Mouse (Mus musculus): ENCODE measurements around the gene Itpr2.

Itpr2 gene

GRCm38 (mm10) chr6:146390159-146390558, 111.9 kb downstream of the Itpr2 start:
- in situ Hi-C loops (cut with MboI; ENCODE audit: unreplicated experiment in 2 of 2): no loop called here

GRCm38 (mm10) chr6:146388010-146388409, 114.0 kb downstream of the Itpr2 start:
- in situ Hi-C loops (cut with MboI; ENCODE audit: unreplicated experiment in 2 of 2): loop anchor here in 1 of 2 experiments (10.0 kb wide), 1 partner anchor 607 kb away; no protein-coding TSS in a partner anchor

- in situ Hi-C loops (cut with MboI; ENCODE audit: unreplicated experiment in 2 of 2): loop anchor here in 1 of 2 experiments (10.0 kb wide), 1 partner anchor 608 kb away; no protein-coding TSS in a partner anchor
Measured at GRCm38 (mm10) chr6:146387039-146387713, 114.8 kb downstream of the Itpr2 start.

GRCm38 (mm10) chr6:146379263-146379662, 122.8 kb downstream of the Itpr2 start:
- in situ Hi-C loops (cut with MboI; ENCODE audit: unreplicated experiment in 2 of 2): no loop called here

- in situ Hi-C loops (cut with MboI; ENCODE audit: unreplicated experiment in 2 of 2): loop anchor here in 1 of 2 experiments (25.0 kb wide), 1 partner anchor 1816 kb away; no protein-coding TSS in a partner anchor
Measured at GRCm38 (mm10) chr6:146371511-146371910, 130.5 kb downstream of the Itpr2 start.

GRCm38 (mm10) chr6:146366180-146366579, 135.8 kb downstream of the Itpr2 start:
- in situ Hi-C loops (cut with MboI; ENCODE audit: unreplicated experiment in 2 of 2): loop anchor here in 1 of 2 experiments (25.0 kb wide), 1 partner anchor 1821 kb away; no protein-coding TSS in a partner anchor

- in situ Hi-C loops (cut with MboI; ENCODE audit: unreplicated experiment in 2 of 2): loop anchor here in 1 of 2 experiments (25.0 kb wide), 1 partner anchor 1829 kb away; no protein-coding TSS in a partner anchor
Measured at GRCm38 (mm10) chr6:146357911-146358310, 144.1 kb downstream of the Itpr2 start.

- in situ Hi-C loops (cut with MboI; ENCODE audit: unreplicated experiment in 2 of 2): loop anchor here in 1 of 2 experiments (25.0 kb wide), 1 partner anchor 1835 kb away; no protein-coding TSS in a partner anchor
Measured at GRCm38 (mm10) chr6:146352258-146352805, 149.7 kb downstream of the Itpr2 start.

- in situ Hi-C loops (cut with MboI; ENCODE audit: unreplicated experiment in 2 of 2): loop anchor here in 1 of 2 experiments (25.0 kb wide), 1 partner anchor 1835 kb away; no protein-coding TSS in a partner anchor
Measured at GRCm38 (mm10) chr6:146351816-146352215, 150.2 kb downstream of the Itpr2 start.

GRCm38 (mm10) chr6:146347568-146347967, 154.5 kb downstream of the Itpr2 start:
- in situ Hi-C loops (cut with MboI; ENCODE audit: unreplicated experiment in 2 of 2): loop anchor here (5.0 to 25.0 kb wide), 3 partner anchors 515 to 1840 kb away; no protein-coding TSS in a partner anchor

GRCm38 (mm10) chr6:146346545-146347195, 155.4 kb downstream of the Itpr2 start:
- in situ Hi-C loops (cut with MboI; ENCODE audit: unreplicated experiment in 2 of 2): loop anchor here (5.0 to 25.0 kb wide), 3 partner anchors 514 to 1841 kb away; no protein-coding TSS in a partner anchor

- in situ Hi-C loops (cut with MboI; ENCODE audit: unreplicated experiment in 2 of 2): loop anchor here (5.0 to 25.0 kb wide), 3 partner anchors 512 to 1843 kb away; no protein-coding TSS in a partner anchor
Measured at GRCm38 (mm10) chr6:146344732-146345131, 157.3 kb downstream of the Itpr2 start.

GRCm38 (mm10) chr6:146343671-146344384, 158.2 kb downstream of the Itpr2 start:
- in situ Hi-C loops (cut with MboI; ENCODE audit: unreplicated experiment in 2 of 2): loop anchor here in 1 of 2 experiments (25.0 kb wide), 1 partner anchor 1843 kb away; no protein-coding TSS in a partner anchor

- in situ Hi-C loops (cut with MboI; ENCODE audit: unreplicated experiment in 2 of 2): loop anchor here in 1 of 2 experiments (25.0 kb wide), 1 partner anchor 1844 kb away; no protein-coding TSS in a partner anchor
Measured at GRCm38 (mm10) chr6:146342995-146343394, 159.0 kb downstream of the Itpr2 start.

GRCm38 (mm10) chr6:146341934-146342333, 160.1 kb downstream of the Itpr2 start:
- in situ Hi-C loops (cut with MboI; ENCODE audit: unreplicated experiment in 2 of 2): loop anchor here in 1 of 2 experiments (25.0 kb wide), 1 partner anchor 1845 kb away; no protein-coding TSS in a partner anchor

GRCm38 (mm10) chr6:146341413-146341812, 160.6 kb downstream of the Itpr2 start:
- in situ Hi-C loops (cut with MboI; ENCODE audit: unreplicated experiment in 2 of 2): loop anchor here in 1 of 2 experiments (25.0 kb wide), 1 partner anchor 1846 kb away; no protein-coding TSS in a partner anchor

GRCm38 (mm10) chr6:146340951-146341350, 161.1 kb downstream of the Itpr2 start:
- in situ Hi-C loops (cut with MboI; ENCODE audit: unreplicated experiment in 2 of 2): loop anchor here in 1 of 2 experiments (25.0 kb wide), 1 partner anchor 1846 kb away; no protein-coding TSS in a partner anchor

- in situ Hi-C loops (cut with MboI; ENCODE audit: unreplicated experiment in 2 of 2): loop anchor here in 1 of 2 experiments (25.0 kb wide), 1 partner anchor 1848 kb away; no protein-coding TSS in a partner anchor
Measured at GRCm38 (mm10) chr6:146339779-146340178, 162.2 kb downstream of the Itpr2 start.

- in situ Hi-C loops (cut with MboI; ENCODE audit: unreplicated experiment in 2 of 2): loop anchor here in 1 of 2 experiments (25.0 kb wide), 1 partner anchor 1850 kb away; no protein-coding TSS in a partner anchor
Measured at GRCm38 (mm10) chr6:146337237-146337636, 164.8 kb downstream of the Itpr2 start.

Measured in v-Abl transformed pro-B cells (cell line).